Mouse (Mus musculus) midbrain, embryonic 13.5 days (tissue): Measurements from ENCODE around the gene Cpm. TPM values are rescaled to one million over a fixed set of nuclear protein-coding genes. Genes with fewer than 3 reads are reported as not detected.
"Not testable (repeated sequence)": the region's sequence is repeated elsewhere in the genome, so short reads cannot be mapped to it uniquely, and the experiment has no call there.

Experiments
- ATAC-seq: fragments of 200-750 bp; cut with Nextera tagmentation; 2 replicates; pipeline ENCODE4 v1.8.0; 2017; ENCODE audit warnings: mild to moderate bottlenecking, moderate TSS enrichment, moderate library complexity
- H3K27ac ChIP-seq: fragments of 300-500 bp; sonication (generic); 2 replicates; pipeline ENCODE4 v1.5.1; 2015; ENCODE audit warnings: inconsistent platforms, mild to moderate bottlenecking, moderate library complexity
- H3K27me3 ChIP-seq: fragments of 300-500 bp; sonication (generic); 2 replicates; pipeline ENCODE4 v1.6.1; 2015; ENCODE audit warnings: mild to moderate bottlenecking, inconsistent platforms
- H3K36me3 ChIP-seq: fragments of 300-500 bp; sonication (generic); 2 replicates; pipeline ENCODE4 v1.6.1; 2015; ENCODE audit warnings: mild to moderate bottlenecking, inconsistent platforms
- H3K4me1 ChIP-seq: fragments of 300-500 bp; sonication (generic); replicated peaks from 2 replicates; pipeline ENCODE4 v1.6.1; 2015; ENCODE audit warnings: inconsistent platforms
- H3K4me2 ChIP-seq: fragments of 300-500 bp; sonication (generic); replicated peaks from 2 replicates; pipeline ENCODE4 v1.6.1; 2015; ENCODE audit warnings: moderate library complexity, mild to moderate bottlenecking, inconsistent platforms
- H3K4me3 ChIP-seq: fragments of 300-500 bp; sonication (generic); replicated peaks from 2 replicates; pipeline ENCODE4 v1.5.1; 2015; ENCODE audit warnings: mild to moderate bottlenecking, inconsistent platforms
- H3K9ac ChIP-seq: fragments of 300-500 bp; sonication (generic); replicated peaks from 2 replicates; pipeline ENCODE4 v1.6.1; 2015; ENCODE audit warnings: mild to moderate bottlenecking, inconsistent platforms
- H3K9me3 ChIP-seq: fragments of 300-500 bp; sonication (generic); 2 replicates; pipeline ENCODE4 v1.6.1; 2016; ENCODE audit warnings: mild to moderate bottlenecking, inconsistent platforms
- WGBS: fragments of 180-500 bp; shearing (Covaris S2); methylation state at CpG from one replicate; pipeline ENCODE4 v1.1.7; 2015; 5-methylcytosine and 5-hydroxymethylcytosine counted together
- polyA plus RNA-seq: library from polyadenylated mRNA; unstranded; fragments of >200 nt; fragmentation: Nextera tagmentation; extraction: Ambion mirVana; gene quantifications from 2 replicates; pipeline ENCODE4 v1.2.1, GENCODE M21; 2015

The Cpm gene
- polyA plus RNA-seq, 1 experiment from 2014 or later, result 5.7 TPM

GRCm38 (mm10) chr10:117730637-117731203 lies 101.4 kb downstream of the Cpm start:
- Histone ChIP-seq H3K36me3 (peaks cover 5% of the 10 kb centered on the region), H3K9me3 (no peaks in the 10 kb centered on the region), H3K4me1 (no peaks in the 10 kb centered on the region), H3K9ac (no peak overlapping the region), H3K27me3 (no peaks in the 10 kb centered on the region), H3K4me2 (no peak overlapping the region), H3K4me3 (no peak overlapping the region), H3K27ac (no peak overlapping the region)
- ATAC-seq, result no peak
- 96% methylated on average over 12 of the region's 12 CpGs for WGBS

GRCm38 (mm10) chr10:117731244-117732101 lies 102.2 kb downstream of the Cpm start:
- no peak overlapping the region for H3K4me2 ChIP-seq
- no peak overlapping the region for H3K27ac ChIP-seq
- no peak for ATAC-seq
- WGBS, result 63% methylated on average over 15 of the region's 15 CpGs
- no peak overlapping the region for H3K4me3 ChIP-seq
- no peaks in the 10 kb centered on the region for H3K9me3 ChIP-seq
- H3K4me1 ChIP-seq, result no peaks in the 10 kb centered on the region
- peaks cover 11% of the 10 kb centered on the region for H3K36me3 ChIP-seq
- H3K9ac ChIP-seq, result no peak overlapping the region
- no peaks in the 10 kb centered on the region for H3K27me3 ChIP-seq

GRCm38 (mm10) chr10:117732184-117732583 lies 102.9 kb downstream of the Cpm start:
- H3K4me1 ChIP-seq, result no peaks in the 10 kb centered on the region
- H3K9ac ChIP-seq, result no peak overlapping the region
- no peaks in the 10 kb centered on the region for H3K9me3 ChIP-seq
- no peak overlapping the region for H3K27ac ChIP-seq
- H3K4me3 ChIP-seq, result no peak overlapping the region
- 95% methylated on average over 5 of the region's 5 CpGs for WGBS
- H3K27me3 ChIP-seq, result no peaks in the 10 kb centered on the region
- H3K36me3 ChIP-seq, result peaks cover 18% of the 10 kb centered on the region
- no peak for ATAC-seq
- H3K4me2 ChIP-seq, result no peak overlapping the region

GRCm38 (mm10) chr10:117732962-117733592 lies 103.8 kb downstream of the Cpm start:
- Histone ChIP-seq H3K9me3 (no peaks in the 10 kb centered on the region), H3K9ac (no peak overlapping the region), H3K4me1 (no peaks in the 10 kb centered on the region), H3K4me3 (no peak overlapping the region), H3K27me3 (no peaks in the 10 kb centered on the region), H3K36me3 (peaks cover 26% of the 10 kb centered on the region), H3K27ac (no peak overlapping the region), H3K4me2 (no peak overlapping the region)
- 91% methylated on average over 14 of the region's 14 CpGs for WGBS
- no peak for ATAC-seq

GRCm38 (mm10) chr10:117733626-117734025 lies 104.3 kb downstream of the Cpm start:
- not testable (repeated sequence) for ATAC-seq, H3K4me3 ChIP-seq, H3K4me1 ChIP-seq, H3K27me3 ChIP-seq, H3K27ac ChIP-seq, H3K9me3 ChIP-seq, H3K4me2 ChIP-seq, H3K9ac ChIP-seq
- H3K36me3 ChIP-seq, result peaks cover 31% of the 10 kb centered on the region
- WGBS, result 88% methylated on average over 8 of the region's 8 CpGs

- H3K9ac ChIP-seq, H3K4me2 ChIP-seq, H3K9me3 ChIP-seq, H3K27me3 ChIP-seq, H3K4me1 ChIP-seq, ATAC-seq, H3K4me3 ChIP-seq, H3K27ac ChIP-seq: not testable (repeated sequence)
- WGBS, result 91% methylated on average over 9 of the region's 10 CpGs
- peaks cover 38% of the 10 kb centered on the region for H3K36me3 ChIP-seq
Measured at GRCm38 (mm10) chr10:117734104-117734852, 105.0 kb downstream of the Cpm start.

- not testable (repeated sequence) for H3K4me1 ChIP-seq, H3K9ac ChIP-seq, H3K4me2 ChIP-seq, H3K4me3 ChIP-seq, H3K9me3 ChIP-seq, ATAC-seq, H3K27me3 ChIP-seq, H3K27ac ChIP-seq
- 94% methylated on average over 12 of the region's 12 CpGs for WGBS
- H3K36me3 ChIP-seq, result peaks cover 49% of the 10 kb centered on the region
Measured at GRCm38 (mm10) chr10:117735396-117735795, 106.1 kb downstream of the Cpm start.

- no peak overlapping the region for H3K4me3 ChIP-seq
- H3K4me2 ChIP-seq, result no peak overlapping the region
- no peaks in the 10 kb centered on the region for H3K4me1 ChIP-seq
- H3K9ac ChIP-seq, result no peak overlapping the region
- no peak overlapping the region for H3K27ac ChIP-seq
- peaks cover 60% of the 10 kb centered on the region for H3K36me3 ChIP-seq
- no peak for ATAC-seq
- WGBS, result 89% methylated on average over 5 of the region's 5 CpGs
- H3K9me3 ChIP-seq, result no peaks in the 10 kb centered on the region
- H3K27me3 ChIP-seq, result no peaks in the 10 kb centered on the region
Measured at GRCm38 (mm10) chr10:117736573-117736972, 107.3 kb downstream of the Cpm start.

Other genes starting within 250 kb of the Cpm start
- gene Cpsf6, start 249.5 kb upstream of the Cpm start, polyA plus RNA-seq, result 203 and 210 TPM in 2 replicates
- 65.5 and 67.5 TPM in 2 replicates for gene Mdm2, start 81.3 kb downstream of the Cpm start, polyA plus RNA-seq
- 32.4 and 33.1 TPM in 2 replicates for gene Slc35e3, start 116.9 kb downstream of the Cpm start, polyA plus RNA-seq
- gene Nup107, start 163.2 kb downstream of the Cpm start, polyA plus RNA-seq, result 44.9 and 45.1 TPM in 2 replicates
- 140 and 146 TPM in 2 replicates for gene Rap1b, start 216.5 kb downstream of the Cpm start, polyA plus RNA-seq